Mouse (Mus musculus) E14TG2a.4 (cell line): ENCODE measurements around the gene Slc36a2.

ENCODE experiments used
- H3K27me3 ChIP-seq: 2 replicates; pipeline ENCODE4 v1.6.1; 2014; ENCODE audit warnings: low read length, control low read depth; ENCODE audit not compliant: insufficient read depth
- H3K36me3 ChIP-seq: 2 replicates; pipeline ENCODE4 v1.6.1; 2014; ENCODE audit warnings: low read length, control low read depth; ENCODE audit not compliant: insufficient read depth
- H3K4me1 ChIP-seq: replicated peaks from 2 replicates; pipeline ENCODE4 v1.6.1; 2014; ENCODE audit warnings: low read depth, low read length, control low read depth
- H3K4me3 ChIP-seq: replicated peaks from 2 replicates; pipeline ENCODE4 v1.5.1; 2014; ENCODE audit warnings: mild to moderate bottlenecking, low read length
- H3K9me3 ChIP-seq: 2 replicates; pipeline ENCODE4 v1.6.1; 2014; ENCODE audit warnings: low read length, control low read depth
- CTCF ChIP-seq: conservative IDR thresholded peaks from 2 replicates; pipeline ENCODE4 v1.5.1; 2014; ENCODE audit warnings: low read length
- NANOG ChIP-seq: IDR thresholded peaks from 2 replicates; pipeline ENCODE4 v1.6.1; 2014; ENCODE audit warnings: borderline replicate concordance, low read length, mixed read lengths
- POU5F1 ChIP-seq: IDR thresholded peaks from 2 replicates; pipeline ENCODE4 v1.6.1; 2014; ENCODE audit warnings: low read length, borderline replicate concordance

Slc36a2 gene

GRCm38 (mm10) chr11:55134407-55134806 is 50.5 kb downstream of the Slc36a2 start:
- Histone ChIP-seq H3K27me3 (no peaks in the 10 kb centered on the region), H3K4me1 (peaks cover 74% of the 10 kb centered on the region), H3K4me3 (no peak overlapping the region), H3K9me3 (no peaks in the 10 kb centered on the region), H3K36me3 (no peaks in the 10 kb centered on the region)
- no peak for TF ChIP-seq POU5F1
- no peak for TF ChIP-seq CTCF
- TF ChIP-seq NANOG = no peak

GRCm38 (mm10) chr11:55133204-55133603 is 51.7 kb downstream of the Slc36a2 start:
- TF ChIP-seq NANOG (no peak), POU5F1 (no peak), CTCF (no peak)
- Histone ChIP-seq H3K36me3 (no peaks in the 10 kb centered on the region), H3K4me1 (peaks cover 74% of the 10 kb centered on the region), H3K9me3 (no peaks in the 10 kb centered on the region), H3K4me3 (no peak overlapping the region), H3K27me3 (no peaks in the 10 kb centered on the region)

- TF ChIP-seq NANOG = no peak
- TF ChIP-seq CTCF = no peak
- TF ChIP-seq POU5F1 = no peak
- peaks cover 68% of the 10 kb centered on the region for H3K4me1 ChIP-seq
- H3K4me3 ChIP-seq = 0 out of 2 replicates have a peak overlapping the region, but pooled peaks have one; percentile 39
- no peaks in the 10 kb centered on the region for H3K36me3 ChIP-seq
- no peaks in the 10 kb centered on the region for H3K9me3 ChIP-seq
- no peaks in the 10 kb centered on the region for H3K27me3 ChIP-seq
These were observed 52.9 kb downstream of the Slc36a2 start for GRCm38 (mm10) chr11:55131946-55132345.

GRCm38 (mm10) chr11:55131077-55131742 is 53.7 kb downstream of the Slc36a2 start:
- H3K36me3 ChIP-seq = no peaks in the 10 kb centered on the region
- H3K27me3 ChIP-seq = no peaks in the 10 kb centered on the region
- H3K4me1 ChIP-seq = peaks cover 61% of the 10 kb centered on the region
- H3K4me3 ChIP-seq = peak overlapping the region; percentile 39; the same call in 1 of the 2 replicates
- H3K9me3 ChIP-seq = no peaks in the 10 kb centered on the region
- no peak for TF ChIP-seq NANOG
- TF ChIP-seq POU5F1 = no peak
- no peak for TF ChIP-seq CTCF

- H3K9me3 ChIP-seq = no peaks in the 10 kb centered on the region
- no peaks in the 10 kb centered on the region for H3K36me3 ChIP-seq
- H3K4me1 ChIP-seq = peaks cover 39% of the 10 kb centered on the region
- H3K4me3 ChIP-seq = no peak overlapping the region
- no peak for TF ChIP-seq POU5F1
- no peak for TF ChIP-seq CTCF
- no peaks in the 10 kb centered on the region for H3K27me3 ChIP-seq
These were observed 56.5 kb downstream of the Slc36a2 start for GRCm38 (mm10) chr11:55128411-55128810.

- no peaks in the 10 kb centered on the region for H3K27me3 ChIP-seq
- H3K4me1 ChIP-seq = peaks cover 39% of the 10 kb centered on the region
- H3K9me3 ChIP-seq = no peaks in the 10 kb centered on the region
- no peak overlapping the region for H3K4me3 ChIP-seq
- TF ChIP-seq POU5F1 (no peak), CTCF (no peak), NANOG (no peak)
- H3K36me3 ChIP-seq = no peaks in the 10 kb centered on the region
These were observed 56.9 kb downstream of the Slc36a2 start for GRCm38 (mm10) chr11:55127937-55128336.

- TF ChIP-seq POU5F1 = no peak
- TF ChIP-seq NANOG = no peak
- TF ChIP-seq CTCF = no peak
- Histone ChIP-seq H3K4me1 (peaks cover 39% of the 10 kb centered on the region), H3K27me3 (no peaks in the 10 kb centered on the region), H3K36me3 (no peaks in the 10 kb centered on the region), H3K9me3 (no peaks in the 10 kb centered on the region), H3K4me3 (no peak overlapping the region)
These were observed 58.2 kb downstream of the Slc36a2 start for GRCm38 (mm10) chr11:55126663-55127062.

GRCm38 (mm10) chr11:55121430-55121829 is 63.4 kb downstream of the Slc36a2 start:
- no peak overlapping the region for H3K4me3 ChIP-seq
- no peak for TF ChIP-seq NANOG

GRCm38 (mm10) chr11:55120821-55121271 is 64.0 kb downstream of the Slc36a2 start:
- H3K4me3 ChIP-seq = no peak overlapping the region
- H3K27me3 ChIP-seq = no peaks in the 10 kb centered on the region
- TF ChIP-seq POU5F1 = no peak
- no peak for TF ChIP-seq CTCF
- TF ChIP-seq NANOG = no peak
- peaks cover 19% of the 10 kb centered on the region for H3K9me3 ChIP-seq
- no peaks in the 10 kb centered on the region for H3K36me3 ChIP-seq
- H3K4me1 ChIP-seq = peaks cover 18% of the 10 kb centered on the region

More at GRCm38 (mm10) chr11:55121430-55121829, 63.4 kb downstream of the Slc36a2 start:
- H3K9me3 ChIP-seq = peaks cover 19% of the 10 kb centered on the region
- no peaks in the 10 kb centered on the region for H3K36me3 ChIP-seq
- peaks cover 18% of the 10 kb centered on the region for H3K4me1 ChIP-seq
- no peaks in the 10 kb centered on the region for H3K27me3 ChIP-seq
